Mouse (Mus musculus) limb, embryonic 10.5 days (tissue): ENCODE measurements around the gene Stk11ip. TPM values are rescaled to one million over a fixed set of nuclear protein-coding genes. Genes with fewer than 3 reads are reported as not detected.
A peak's percentile ranks its signal among the peaks of the same experiment; 100 is the strongest.

Experiments used
- DNase-seq: peaks from one replicate; pipeline ENCODE4 v3.0.0-alpha.2; 2017; ENCODE audit warnings: low spot score
- H3K27ac ChIP-seq: fragments of 300-500 bp; sonication (generic); 2 replicates; pipeline ENCODE4 v1.5.1; 2016; ENCODE audit warnings: mild to moderate bottlenecking
- H3K27me3 ChIP-seq: fragments of 300-500 bp; sonication (generic); 2 replicates; pipeline ENCODE4 v1.6.1; 2016; ENCODE audit warnings: low read depth, mild to moderate bottlenecking; ENCODE audit not compliant: poor library complexity, severe bottlenecking
- H3K36me3 ChIP-seq: fragments of 300-500 bp; sonication (generic); 2 replicates; pipeline ENCODE4 v1.6.1; 2016; ENCODE audit warnings: mild to moderate bottlenecking, moderate library complexity
- H3K4me1 ChIP-seq: fragments of 300-500 bp; sonication (generic); 2 replicates; pipeline ENCODE4 v1.6.1; 2016
- H3K4me3 ChIP-seq: fragments of 300-500 bp; sonication (generic); 2 replicates; pipeline ENCODE4 v1.5.1; 2016; ENCODE audit warnings: mild to moderate bottlenecking, moderate library complexity
- H3K9me3 ChIP-seq: fragments of 300-500 bp; sonication (generic); replicated peaks from 2 replicates; pipeline ENCODE4 v1.6.1; 2016; ENCODE audit warnings: mild to moderate bottlenecking
- WGBS: fragments of 180-500 bp; shearing (Covaris S2); methylation state at CpG from one replicate; pipeline ENCODE4 v1.1.7; 2016; 5-methylcytosine and 5-hydroxymethylcytosine counted together
- polyA plus RNA-seq: library from polyadenylated mRNA; unstranded; fragments of >200 nt; fragmentation: Nextera tagmentation; extraction: Ambion mirVana; gene quantifications from 2 replicates; pipeline ENCODE4 v1.2.1, GENCODE M21; 2016

Gene Stk11ip
- polyA plus RNA-seq, 1 experiment from 2014 or later = 33.8 TPM

DNA sequence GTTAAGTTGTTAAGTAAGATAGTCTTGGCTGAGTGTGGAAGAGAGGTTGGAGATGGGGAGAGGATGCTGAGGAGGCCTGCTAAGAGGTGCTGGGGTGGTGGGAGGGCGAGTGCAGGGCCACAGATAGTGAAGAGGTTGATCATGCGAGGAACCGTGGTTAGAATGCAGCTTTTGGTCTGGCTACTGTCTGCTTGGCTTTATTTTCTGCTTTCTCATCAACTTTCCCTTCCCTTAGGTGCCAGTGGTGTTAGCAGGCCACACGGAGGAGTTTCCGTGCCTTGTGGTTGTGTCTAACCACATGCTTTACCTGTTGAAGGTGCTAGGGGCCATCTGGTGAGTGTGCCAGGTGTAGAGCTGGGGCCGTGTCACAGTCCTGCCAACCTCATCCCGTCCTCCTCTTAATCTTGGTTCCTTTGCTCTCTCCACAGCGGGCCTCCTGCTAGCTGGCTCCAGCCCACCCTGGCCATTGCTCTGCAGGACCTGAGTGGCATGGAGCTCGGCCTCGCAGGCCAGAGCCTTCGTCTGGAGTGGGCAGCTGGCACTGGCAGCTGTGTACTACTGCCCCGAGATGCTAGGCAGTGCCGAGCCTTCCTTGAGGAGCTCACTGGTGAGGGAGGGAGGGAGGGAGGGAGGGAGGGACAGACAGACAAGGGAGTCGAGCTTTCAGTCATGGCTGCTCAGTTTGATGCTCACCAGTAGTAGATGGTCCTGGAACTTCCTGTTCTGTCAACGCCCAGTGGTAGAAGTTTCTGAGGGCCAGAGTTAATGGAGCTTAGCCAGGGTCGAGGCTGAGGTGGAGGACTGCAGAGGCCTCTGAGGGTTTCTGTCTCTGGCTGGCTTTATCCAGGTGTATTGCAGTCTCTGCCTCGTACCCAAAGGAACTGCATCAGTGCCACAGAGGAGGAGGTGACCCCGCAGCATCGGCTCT, 12.3 kb downstream of the Stk11ip start:
- Histone ChIP-seq H3K4me3 (no peak overlapping the region), H3K27me3 (no peaks in the 10 kb centered on the region), H3K27ac (no peak overlapping the region), H3K4me1 (no peaks in the 10 kb centered on the region), H3K9me3 (no peaks in the 10 kb centered on the region), H3K36me3 (peaks cover 84% of the 10 kb centered on the region)
- 87% methylated on average over 19 of the region's 19 CpGs for WGBS
- no peak for DNase-seq

DNA sequence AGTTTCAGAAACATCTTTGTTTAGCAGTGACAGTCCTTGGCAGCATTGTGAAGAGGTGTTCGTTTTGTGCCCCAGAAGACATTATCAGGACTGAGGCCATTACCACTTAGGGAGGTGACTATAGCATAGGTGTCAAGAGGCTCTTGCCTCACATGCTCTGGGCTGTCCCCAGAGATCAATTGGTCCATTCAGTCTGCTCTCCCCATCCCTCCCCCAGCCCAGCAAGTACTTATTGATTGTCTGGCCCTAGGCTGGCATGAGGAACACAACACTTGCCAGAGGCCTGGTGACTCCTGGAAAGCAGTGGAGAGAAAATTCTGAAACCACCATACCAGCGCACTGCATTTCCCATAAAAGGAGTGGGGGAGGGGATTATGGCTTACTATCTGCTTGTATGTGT, 16.3 kb downstream of the Stk11ip start:
- Histone ChIP-seq H3K4me1 (no peaks in the 10 kb centered on the region), H3K9me3 (no peaks in the 10 kb centered on the region), H3K4me3 (no peak overlapping the region), H3K36me3 (peaks cover 46% of the 10 kb centered on the region), H3K27ac (no peak overlapping the region), H3K27me3 (no peaks in the 10 kb centered on the region)
- 78% methylated on average over 2 of the region's 2 CpGs for WGBS
- no peak for DNase-seq

DNA sequence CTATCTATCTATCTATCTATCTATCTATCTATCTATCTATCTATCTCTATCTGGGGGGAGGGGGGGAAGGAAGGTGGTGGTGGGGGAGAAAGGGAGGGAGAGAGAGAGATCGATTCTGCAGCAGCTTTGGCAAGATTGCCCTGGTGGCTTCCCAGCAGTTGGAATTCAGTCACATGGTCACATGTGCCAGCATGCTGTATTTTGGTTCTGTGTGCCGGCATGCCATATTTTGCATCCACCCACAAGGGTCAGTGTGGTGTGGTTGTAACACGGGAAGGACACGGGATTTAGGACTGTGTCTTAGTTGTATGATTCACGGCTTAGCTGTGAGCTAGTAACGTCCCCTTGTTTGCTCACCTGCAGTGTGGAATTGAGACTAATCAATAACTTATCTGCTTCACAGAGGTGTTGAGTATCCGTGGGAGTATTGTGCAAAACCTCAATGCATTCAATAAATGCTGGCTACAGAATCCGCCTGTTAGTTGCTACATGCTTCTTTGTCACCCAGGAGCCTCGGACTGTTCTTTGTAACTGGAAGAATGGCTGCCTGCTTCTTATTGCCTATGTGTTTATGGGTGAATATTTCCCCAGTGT, 17.4 kb downstream of the Stk11ip start:
- H3K9me3 ChIP-seq = no peaks in the 10 kb centered on the region
- no peak overlapping the region for H3K27ac ChIP-seq
- DNase-seq = no peak
- H3K36me3 ChIP-seq = peaks cover 35% of the 10 kb centered on the region
- 89% methylated on average over 9 of the region's 9 CpGs for WGBS
- H3K4me3 ChIP-seq = no peak overlapping the region
- no peaks in the 10 kb centered on the region for H3K27me3 ChIP-seq
- H3K4me1 ChIP-seq = no peaks in the 10 kb centered on the region

DNA sequence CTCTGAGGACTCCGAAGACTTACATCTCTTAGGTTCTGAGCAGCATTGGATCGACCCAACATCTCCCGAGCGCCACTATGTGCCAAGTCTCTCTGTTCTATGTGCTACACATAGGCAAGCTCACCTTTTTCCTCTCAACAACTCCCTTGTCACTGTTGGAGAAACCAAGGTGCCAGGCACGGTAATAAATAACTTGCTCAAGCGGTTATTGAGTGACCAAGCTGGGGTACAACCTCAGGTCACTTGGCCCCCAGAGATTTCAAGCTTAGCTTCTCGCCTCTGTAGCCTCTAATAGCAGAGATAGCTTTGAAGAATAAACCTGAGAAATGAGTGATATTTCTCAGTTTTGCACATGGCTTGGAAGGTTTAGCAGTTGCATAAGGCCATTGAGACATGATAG, 20.2 kb downstream of the Stk11ip start:
- H3K4me3 ChIP-seq = no peak overlapping the region
- 91% methylated on average over 7 of the region's 7 CpGs for WGBS
- no peak overlapping the region for H3K27ac ChIP-seq
- no peaks in the 10 kb centered on the region for H3K9me3 ChIP-seq
- DNase-seq = no peak
- peaks cover 9% of the 10 kb centered on the region for H3K36me3 ChIP-seq
- H3K27me3 ChIP-seq = no peaks in the 10 kb centered on the region; the same call in 1 of the 2 replicates
- peaks cover 13% of the 10 kb centered on the region for H3K4me1 ChIP-seq

DNA sequence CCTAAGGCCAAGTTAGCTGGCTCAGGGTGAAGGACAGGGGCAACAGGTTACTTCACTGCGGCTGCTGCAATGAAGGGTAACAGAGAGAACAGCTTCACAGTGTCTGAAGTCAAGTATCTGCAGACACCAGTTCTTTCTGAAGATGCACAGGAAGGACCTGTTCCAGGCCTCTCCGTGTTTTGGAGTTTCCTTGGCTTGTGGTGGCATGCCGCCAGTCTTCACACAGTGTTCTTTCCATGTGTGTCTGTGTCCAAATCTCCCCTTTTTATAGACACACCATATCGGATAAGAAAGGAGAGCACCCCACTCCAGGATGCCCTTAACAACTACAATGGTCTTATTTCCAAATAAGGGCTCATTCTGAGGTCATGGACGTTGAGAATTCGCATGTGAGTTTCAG, 23.0 kb downstream of the Stk11ip start:
- Histone ChIP-seq H3K36me3 (peaks cover 16% of the 10 kb centered on the region), H3K4me3 (no peak overlapping the region), H3K9me3 (no peaks in the 10 kb centered on the region), H3K27me3 (peaks cover 12% of the 10 kb centered on the region; the same call in 1 of the 2 replicates), H3K4me1 (peaks cover 28% of the 10 kb centered on the region), H3K27ac (no peak overlapping the region)
- DNase-seq = no peak
- 93% methylated on average over 6 of the region's 6 CpGs for WGBS

DNA sequence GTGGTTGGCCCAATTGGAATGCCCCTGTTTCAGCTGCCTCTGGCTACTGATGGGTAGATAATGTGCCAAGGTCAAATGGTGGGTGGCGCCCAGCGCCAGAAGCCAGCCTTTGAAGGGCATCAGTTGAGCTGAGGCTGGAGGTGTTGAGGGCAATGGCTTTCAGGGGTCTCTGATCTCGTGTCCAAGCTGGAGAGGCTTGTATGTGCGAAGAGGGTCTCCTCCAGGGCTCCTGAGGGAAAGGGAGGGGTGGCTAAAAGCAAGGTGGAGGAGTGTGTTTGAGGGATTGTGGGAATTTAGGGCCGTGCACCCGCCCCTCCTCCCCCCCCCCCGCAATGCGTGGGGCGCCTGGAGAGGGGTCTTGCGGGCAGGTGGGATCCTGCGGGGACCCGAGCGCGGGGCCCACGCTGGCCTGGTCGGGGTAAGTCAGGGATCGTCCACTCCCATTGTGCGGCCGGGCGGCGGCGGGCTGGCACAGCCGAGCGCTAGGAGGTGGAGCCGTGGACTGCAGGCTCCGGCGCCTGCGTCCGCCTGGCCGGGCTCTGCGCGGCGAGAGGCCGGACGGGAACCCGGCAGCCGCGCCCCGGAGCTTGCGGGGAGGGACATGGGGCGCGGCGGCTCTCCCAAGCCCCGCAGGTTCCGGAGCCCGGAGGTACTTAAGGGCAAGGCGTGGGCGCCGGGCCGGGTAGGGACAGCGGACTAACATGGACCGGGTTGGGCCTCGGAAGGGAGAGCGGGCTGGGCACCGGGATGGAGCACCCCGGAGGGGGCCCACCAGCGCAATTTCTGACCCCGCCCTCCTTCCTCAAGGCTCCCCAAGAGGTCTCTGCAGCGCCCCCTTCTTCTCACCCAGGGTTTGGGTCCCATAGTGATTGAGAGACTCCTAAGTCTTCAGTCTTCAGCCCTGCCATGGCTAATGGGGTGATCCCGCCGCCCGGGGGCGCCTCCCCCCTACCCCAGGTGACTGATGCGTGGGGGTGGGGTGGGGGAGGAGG, 24.9 kb downstream of the Stk11ip start, which contains the start of gene Slc4a3:
Slc4a3 (plus strand) TSS at position 302 of the 992 bp plus-strand sequence.
- DNase-seq = peak; percentile 80
- Histone ChIP-seq H3K27me3 (peaks cover 12% of the 10 kb centered on the region; the same call in 1 of the 2 replicates), H3K4me1 (peaks cover 28% of the 10 kb centered on the region), H3K4me3 (peak within 1 kb of the TSS; percentile 84), H3K27ac (peak within 1 kb of the TSS; percentile 95), H3K9me3 (no peaks in the 10 kb centered on the region), H3K36me3 (peaks cover 35% of the 10 kb centered on the region)
- WGBS = 1% methylated on average over 63 of the region's 64 CpGs

DNA sequence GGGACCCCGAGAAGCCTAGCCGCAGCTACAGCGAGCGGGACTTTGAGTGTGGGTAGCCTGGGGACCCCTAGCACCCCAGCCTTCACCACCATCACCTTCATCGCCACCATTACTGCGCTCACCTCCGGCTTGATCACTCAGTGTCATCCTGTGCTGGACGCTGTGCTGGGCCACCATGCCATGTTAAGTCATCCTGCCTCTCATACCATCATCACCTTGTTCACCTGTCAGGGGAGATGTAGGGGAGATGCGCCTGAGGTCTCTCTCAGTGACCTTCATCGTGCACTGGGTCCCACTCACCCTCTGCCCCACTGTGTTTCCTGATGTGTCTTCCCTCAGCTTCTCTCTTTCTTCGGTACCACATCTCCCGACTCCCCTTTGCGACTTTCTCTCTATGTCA, 26.0 kb downstream of the Stk11ip start:
- peaks cover 46% of the 10 kb centered on the region for H3K36me3 ChIP-seq
- WGBS = 94% methylated on average over 13 of the region's 13 CpGs
- H3K9me3 ChIP-seq = no peaks in the 10 kb centered on the region
- no peak overlapping the region for H3K27ac ChIP-seq
- peak overlapping the region; percentile 84; the same call in 1 of the 2 replicates for H3K4me3 ChIP-seq
- H3K4me1 ChIP-seq = peaks cover 28% of the 10 kb centered on the region
- DNase-seq = no peak
- peaks cover 12% of the 10 kb centered on the region; the same call in 1 of the 2 replicates for H3K27me3 ChIP-seq

DNA sequence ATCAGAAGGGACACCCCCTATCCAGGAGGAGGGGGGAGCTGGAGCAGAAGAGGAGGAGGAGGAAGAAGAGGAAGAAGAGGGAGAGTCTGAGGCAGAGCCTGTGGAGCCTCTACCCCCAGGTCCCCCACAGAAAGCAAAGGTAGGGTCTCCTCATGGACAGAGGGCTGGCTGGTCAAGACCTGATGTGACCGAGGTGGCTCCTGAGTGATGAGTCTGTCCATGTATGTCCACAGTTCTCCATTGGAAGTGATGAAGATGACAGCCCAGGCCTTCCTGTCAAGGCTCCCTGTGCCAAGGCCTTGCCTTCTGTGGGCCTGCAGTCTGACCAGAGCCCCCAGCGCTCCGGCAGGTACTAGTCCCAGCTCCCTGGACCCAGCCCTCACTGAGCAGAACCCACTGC, 26.8 kb downstream of the Stk11ip start:
- H3K4me3 ChIP-seq = peak overlapping the region; percentile 4; the same call in 1 of the 2 replicates
- 99% methylated on average over 3 of the region's 3 CpGs for WGBS
- H3K27ac ChIP-seq = no peak overlapping the region
- peaks cover 28% of the 10 kb centered on the region for H3K4me1 ChIP-seq
- peaks cover 12% of the 10 kb centered on the region; the same call in 1 of the 2 replicates for H3K27me3 ChIP-seq
- no peaks in the 10 kb centered on the region for H3K9me3 ChIP-seq
- peaks cover 53% of the 10 kb centered on the region for H3K36me3 ChIP-seq
- DNase-seq = no peak

DNA sequence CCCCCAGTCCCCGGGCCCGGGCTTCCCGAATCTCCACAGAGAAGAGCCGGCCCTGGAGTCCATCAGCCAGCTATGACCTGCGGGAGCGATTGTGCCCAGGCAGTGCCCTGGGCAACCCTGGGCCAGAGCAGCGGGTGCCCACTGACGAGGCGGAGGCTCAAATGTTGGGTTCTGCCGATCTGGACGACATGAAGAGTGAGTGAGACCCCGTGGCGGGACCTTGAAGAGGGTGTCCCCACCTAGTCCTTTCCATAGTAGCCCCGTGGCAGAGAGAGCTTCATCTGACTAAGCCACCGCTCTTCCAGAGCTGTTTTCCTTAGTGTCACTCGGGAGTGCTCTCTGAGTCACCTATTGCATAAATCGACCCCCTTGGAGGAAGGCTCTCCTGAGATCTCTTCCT, 27.5 kb downstream of the Stk11ip start:
- 89% methylated on average over 17 of the region's 17 CpGs for WGBS
- Histone ChIP-seq H3K9me3 (no peaks in the 10 kb centered on the region), H3K27me3 (peaks cover 12% of the 10 kb centered on the region; the same call in 1 of the 2 replicates), H3K36me3 (peaks cover 61% of the 10 kb centered on the region), H3K27ac (no peak overlapping the region), H3K4me1 (peaks cover 30% of the 10 kb centered on the region), H3K4me3 (no peak overlapping the region)
- no peak for DNase-seq

DNA sequence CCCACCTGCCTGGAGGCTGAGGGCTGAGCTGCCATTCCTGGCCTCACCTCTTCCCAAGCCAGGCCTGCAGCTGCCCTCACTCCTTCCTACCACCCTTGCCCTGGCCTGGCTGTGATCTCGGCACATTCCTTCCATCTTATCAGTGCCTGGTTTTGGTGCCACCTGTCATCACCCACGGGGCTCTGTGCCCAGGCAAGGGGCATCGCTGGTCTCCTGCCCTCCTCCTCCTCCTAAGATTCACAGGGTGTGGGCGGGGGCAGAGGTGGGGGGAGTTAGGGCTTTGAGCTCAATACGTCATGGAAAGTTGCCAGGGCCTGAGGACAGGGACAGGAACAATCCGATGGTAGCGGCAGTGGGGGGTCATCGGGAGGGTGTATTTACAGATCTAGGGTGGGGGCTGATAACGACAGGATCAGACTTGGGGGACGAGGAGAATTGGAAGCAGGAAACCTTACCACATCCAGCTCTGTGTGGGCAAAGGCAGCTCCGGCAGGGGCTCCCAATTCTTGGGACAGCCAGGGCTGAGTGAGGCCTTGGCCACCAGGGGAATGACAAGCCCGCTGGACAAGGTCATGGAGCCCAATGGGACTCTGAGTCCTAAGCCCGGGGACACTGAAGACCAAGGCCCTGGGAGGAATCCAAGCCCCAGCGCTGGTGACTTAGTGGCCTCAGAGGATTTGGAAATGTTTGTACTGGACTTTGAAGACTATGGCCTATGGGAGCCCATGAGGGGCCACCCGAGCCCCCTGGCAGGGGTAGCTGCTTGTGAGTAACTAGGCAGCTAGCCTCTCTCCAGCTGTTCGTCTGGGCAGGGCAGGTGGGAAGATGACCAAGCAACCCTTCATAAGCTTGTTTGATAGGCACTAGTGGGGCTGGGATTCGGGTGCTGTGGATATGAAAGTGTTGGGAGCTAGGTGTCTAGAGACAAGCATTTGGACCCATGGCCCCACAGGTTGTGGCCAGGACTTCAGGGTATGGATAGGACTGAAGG, 28.3 kb downstream of the Stk11ip start:
- peaks cover 31% of the 10 kb centered on the region for H3K4me1 ChIP-seq
- no peaks in the 10 kb centered on the region for H3K9me3 ChIP-seq
- no peak for DNase-seq
- peaks cover 12% of the 10 kb centered on the region; the same call in 1 of the 2 replicates for H3K27me3 ChIP-seq
- H3K4me3 ChIP-seq = no peak overlapping the region
- 88% methylated on average over 17 of the region's 17 CpGs for WGBS
- no peak overlapping the region for H3K27ac ChIP-seq
- H3K36me3 ChIP-seq = peaks cover 68% of the 10 kb centered on the region

DNA sequence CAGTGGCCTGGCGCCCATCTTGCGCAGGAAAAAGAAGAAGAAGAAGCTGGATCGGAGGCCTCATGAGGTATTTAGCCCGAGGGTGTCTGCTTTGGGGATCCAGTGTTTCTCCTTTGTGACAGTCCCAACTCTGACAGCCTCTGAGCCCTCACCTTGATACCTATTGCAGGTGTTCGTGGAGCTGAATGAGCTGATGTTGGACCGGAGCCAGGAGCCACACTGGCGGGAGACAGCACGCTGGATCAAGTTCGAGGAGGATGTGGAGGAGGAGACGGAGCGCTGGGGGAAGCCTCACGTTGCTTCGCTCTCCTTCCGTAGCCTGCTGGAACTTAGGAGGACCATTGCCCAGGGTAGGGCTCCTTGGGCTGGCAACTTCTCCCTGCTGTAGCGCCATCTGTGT, 29.3 kb downstream of the Stk11ip start:
- Histone ChIP-seq H3K36me3 (peaks cover 78% of the 10 kb centered on the region), H3K9me3 (no peaks in the 10 kb centered on the region), H3K27me3 (peaks cover 12% of the 10 kb centered on the region; the same call in 1 of the 2 replicates), H3K4me3 (no peak overlapping the region), H3K27ac (no peak overlapping the region), H3K4me1 (peaks cover 27% of the 10 kb centered on the region)
- 94% methylated on average over 15 of the region's 15 CpGs for WGBS
- DNase-seq = no peak
